Mouse (Mus musculus) heart, embryonic 12.5 days (tissue): ENCODE measurements at regions not wholly inside any gene's neighbourhood (a gene's known extent, or its start where the extent isn't known, plus 50 kb on each side); places are given as distances from the start of the nearest gene placed in this dataset.

Source experiments
- ATAC-seq: fragments of 200-750 bp; cut with Nextera tagmentation; 2 replicates; pipeline ENCODE4 v1.8.0; 2017; ENCODE audit warnings: moderate TSS enrichment, moderate library complexity; ENCODE audit not compliant: insufficient number of reproducible peaks, low FRiP score
- H3K27ac ChIP-seq: fragments of 300-500 bp; sonication (generic); 2 replicates; pipeline ENCODE4 v1.5.1; 2016; ENCODE audit warnings: mild to moderate bottlenecking, moderate library complexity; ENCODE audit not compliant: poor library complexity, severe bottlenecking
- H3K27me3 ChIP-seq: fragments of 300-500 bp; sonication (generic); replicated peaks from 2 replicates; pipeline ENCODE4 v1.6.1; 2016; ENCODE audit warnings: mild to moderate bottlenecking, moderate library complexity
- H3K36me3 ChIP-seq: fragments of 300-500 bp; sonication (generic); 2 replicates; pipeline ENCODE4 v1.6.1; 2016; ENCODE audit warnings: mild to moderate bottlenecking, moderate library complexity
- H3K4me1 ChIP-seq: fragments of 300-500 bp; sonication (generic); replicated peaks from 2 replicates; pipeline ENCODE4 v1.6.1; 2016; ENCODE audit warnings: mild to moderate bottlenecking
- H3K4me2 ChIP-seq: fragments of 300-500 bp; sonication (generic); 2 replicates; pipeline ENCODE4 v1.6.1; 2016; ENCODE audit warnings: mild to moderate bottlenecking, moderate library complexity
- H3K4me3 ChIP-seq: fragments of 300-500 bp; sonication (generic); 2 replicates; pipeline ENCODE4 v1.5.1; 2016; ENCODE audit warnings: mild to moderate bottlenecking
- H3K9ac ChIP-seq: fragments of 300-500 bp; sonication (generic); 2 replicates; pipeline ENCODE4 v1.6.1; 2016; ENCODE audit warnings: mild to moderate bottlenecking, moderate library complexity
- H3K9me3 ChIP-seq: fragments of 300-500 bp; sonication (generic); replicated peaks from 2 replicates; pipeline ENCODE4 v1.6.1; 2016; ENCODE audit warnings: mild to moderate bottlenecking, moderate library complexity
- WGBS: fragments of 180-500 bp; shearing (Covaris S2); methylation state at CpG from one replicate; pipeline ENCODE4 v1.1.7; 2016; 5-methylcytosine and 5-hydroxymethylcytosine counted together

GRCm38 (mm10) chr12:71370091-71370490, 60.4 kb downstream of the Dact1 start:
- ATAC-seq: no peak
- H3K9me3 ChIP-seq: 0 out of 2 replicates have a peak, but pooled peaks cover 4% of the 10 kb centered on the region
- WGBS: 45% methylated on average over 5 of the region's 5 CpGs
- H3K4me1 ChIP-seq: peaks cover 8% of the 10 kb centered on the region; the same call in 1 of the 2 replicates
- no peaks in the 10 kb centered on the region for H3K36me3 ChIP-seq
- H3K27ac ChIP-seq: no peak overlapping the region
- no peak overlapping the region for H3K9ac ChIP-seq
- no peak overlapping the region for H3K4me3 ChIP-seq
- no peaks in the 10 kb centered on the region for H3K27me3 ChIP-seq
- H3K4me2 ChIP-seq: no peak overlapping the region

- no peak overlapping the region for H3K4me3 ChIP-seq
- no peak overlapping the region for H3K4me2 ChIP-seq
- 68% methylated on average over 5 of the region's 5 CpGs for WGBS
- H3K27me3 ChIP-seq: no peaks in the 10 kb centered on the region
- ATAC-seq: 0 out of 2 replicates have a peak, but pooled peaks have one; percentile 53
- H3K9ac ChIP-seq: no peak overlapping the region
- H3K27ac ChIP-seq: no peak overlapping the region
- 0 out of 2 replicates have a peak, but pooled peaks cover 3% of the 10 kb centered on the region for H3K4me1 ChIP-seq
- H3K9me3 ChIP-seq: 0 out of 2 replicates have a peak, but pooled peaks cover 4% of the 10 kb centered on the region
- H3K36me3 ChIP-seq: no peaks in the 10 kb centered on the region
Measured at GRCm38 (mm10) chr12:71371948-71372347, 62.3 kb downstream of the Dact1 start.

- Histone ChIP-seq H3K4me2 (no peak overlapping the region), H3K9me3 (0 out of 2 replicates have a peak, but pooled peaks cover 4% of the 10 kb centered on the region), H3K27ac (no peak overlapping the region), H3K36me3 (no peaks in the 10 kb centered on the region), H3K27me3 (no peaks in the 10 kb centered on the region), H3K9ac (no peak overlapping the region), H3K4me1 (0 out of 2 replicates have a peak, but pooled peaks cover 3% of the 10 kb centered on the region), H3K4me3 (no peak overlapping the region)
- 69% methylated on average over 2 of the region's 2 CpGs for WGBS
- ATAC-seq: no peak
Measured at GRCm38 (mm10) chr12:71373633-71374032, 63.9 kb downstream of the Dact1 start.

GRCm38 (mm10) chr12:71376446-71376845, 66.8 kb downstream of the Dact1 start:
- Histone ChIP-seq H3K9ac (no peak overlapping the region), H3K4me1 (no peaks in the 10 kb centered on the region), H3K27ac (no peak overlapping the region), H3K4me2 (no peak overlapping the region), H3K27me3 (no peaks in the 10 kb centered on the region), H3K4me3 (no peak overlapping the region), H3K9me3 (0 out of 2 replicates have a peak, but pooled peaks cover 4% of the 10 kb centered on the region), H3K36me3 (no peaks in the 10 kb centered on the region)
- 58% methylated on average over 8 of the region's 8 CpGs for WGBS
- no peak for ATAC-seq

- no peaks in the 10 kb centered on the region for H3K27me3 ChIP-seq
- no peak overlapping the region for H3K9ac ChIP-seq
- H3K4me1 ChIP-seq: no peaks in the 10 kb centered on the region
- H3K9me3 ChIP-seq: no peaks in the 10 kb centered on the region
- no peak for ATAC-seq
- H3K4me3 ChIP-seq: no peak overlapping the region
- no peaks in the 10 kb centered on the region for H3K36me3 ChIP-seq
- no peak overlapping the region for H3K4me2 ChIP-seq
- WGBS: 67% methylated on average over 9 of the region's 9 CpGs
- no peak overlapping the region for H3K27ac ChIP-seq
Measured at GRCm38 (mm10) chr12:71376966-71377365, 67.3 kb downstream of the Dact1 start.

GRCm38 (mm10) chr12:71379626-71380423, 70.1 kb downstream of the Dact1 start:
- H3K4me1 ChIP-seq: no peaks in the 10 kb centered on the region
- ATAC-seq: no peak
- no peaks in the 10 kb centered on the region for H3K36me3 ChIP-seq
- WGBS: 88% methylated on average over 8 of the region's 8 CpGs
- no peak overlapping the region for H3K27ac ChIP-seq
- no peak overlapping the region for H3K9ac ChIP-seq
- H3K4me2 ChIP-seq: no peak overlapping the region
- no peak overlapping the region for H3K4me3 ChIP-seq
- no peaks in the 10 kb centered on the region for H3K9me3 ChIP-seq
- H3K27me3 ChIP-seq: no peaks in the 10 kb centered on the region

GRCm38 (mm10) chr12:71380424-71380761, 70.7 kb downstream of the Dact1 start:
- no peak overlapping the region for H3K4me2 ChIP-seq
- WGBS: 61% methylated on average over 3 of the region's 3 CpGs
- no peaks in the 10 kb centered on the region for H3K4me1 ChIP-seq
- no peak overlapping the region for H3K27ac ChIP-seq
- no peaks in the 10 kb centered on the region for H3K36me3 ChIP-seq
- no peaks in the 10 kb centered on the region for H3K9me3 ChIP-seq
- no peak for ATAC-seq
- H3K27me3 ChIP-seq: no peaks in the 10 kb centered on the region
- no peak overlapping the region for H3K4me3 ChIP-seq
- H3K9ac ChIP-seq: no peak overlapping the region

- H3K4me2 ChIP-seq: no peak overlapping the region
- no peaks in the 10 kb centered on the region for H3K36me3 ChIP-seq
- no peak overlapping the region for H3K27ac ChIP-seq
- H3K9me3 ChIP-seq: no peaks in the 10 kb centered on the region
- H3K4me3 ChIP-seq: no peak overlapping the region
- no peaks in the 10 kb centered on the region for H3K4me1 ChIP-seq
- 65% methylated on average over 3 of the region's 3 CpGs for WGBS
- H3K27me3 ChIP-seq: no peaks in the 10 kb centered on the region
- no peak overlapping the region for H3K9ac ChIP-seq
- ATAC-seq: no peak
Measured at GRCm38 (mm10) chr12:71386251-71386650, 76.6 kb downstream of the Dact1 start.

- no peaks in the 10 kb centered on the region for H3K27me3 ChIP-seq
- H3K27ac ChIP-seq: no peak overlapping the region
- no peak overlapping the region for H3K4me3 ChIP-seq
- no peaks in the 10 kb centered on the region for H3K36me3 ChIP-seq
- ATAC-seq: no peak
- H3K4me1 ChIP-seq: no peaks in the 10 kb centered on the region
- no peak overlapping the region for H3K4me2 ChIP-seq
- 57% methylated on average over 6 of the region's 6 CpGs for WGBS
- H3K9me3 ChIP-seq: no peaks in the 10 kb centered on the region
- H3K9ac ChIP-seq: no peak overlapping the region
Measured at GRCm38 (mm10) chr12:71391481-71391880, 81.8 kb downstream of the Dact1 start.

- 78% methylated on average over 1 of the region's 1 CpGs for WGBS
- no peak overlapping the region for H3K4me2 ChIP-seq
- no peaks in the 10 kb centered on the region for H3K9me3 ChIP-seq
- H3K27ac ChIP-seq: no peak overlapping the region
- H3K9ac ChIP-seq: no peak overlapping the region
- H3K27me3 ChIP-seq: no peaks in the 10 kb centered on the region
- no peak overlapping the region for H3K4me3 ChIP-seq
- H3K4me1 ChIP-seq: no peaks in the 10 kb centered on the region
- ATAC-seq: no peak
- no peaks in the 10 kb centered on the region for H3K36me3 ChIP-seq
Measured at GRCm38 (mm10) chr12:71393752-71394151, 84.1 kb downstream of the Dact1 start.

- ATAC-seq: no peak
- Histone ChIP-seq H3K4me3 (no peak overlapping the region), H3K4me2 (no peak overlapping the region), H3K9ac (no peak overlapping the region), H3K27me3 (no peaks in the 10 kb centered on the region), H3K4me1 (peaks cover 4% of the 10 kb centered on the region), H3K9me3 (no peaks in the 10 kb centered on the region), H3K36me3 (no peaks in the 10 kb centered on the region), H3K27ac (no peak overlapping the region)
- 88% methylated on average over 7 of the region's 7 CpGs for WGBS
Measured at GRCm38 (mm10) chr12:71397456-71397855, 87.8 kb downstream of the Dact1 start.

- H3K27me3 ChIP-seq: no peaks in the 10 kb centered on the region
- no peak overlapping the region for H3K27ac ChIP-seq
- no peak overlapping the region for H3K9ac ChIP-seq
- no peak overlapping the region for H3K4me2 ChIP-seq
- WGBS: 82% methylated on average over 3 of the region's 3 CpGs
- H3K36me3 ChIP-seq: no peaks in the 10 kb centered on the region
- H3K4me3 ChIP-seq: no peak overlapping the region
- no peaks in the 10 kb centered on the region for H3K9me3 ChIP-seq
- no peak for ATAC-seq
- peaks cover 4% of the 10 kb centered on the region for H3K4me1 ChIP-seq
Measured at GRCm38 (mm10) chr12:71398701-71399100, 89.0 kb downstream of the Dact1 start.
